Mouse (Mus musculus) limb, embryonic 12.5 days (tissue): ENCODE results near the gene Sel1l3. TPM values are rescaled to one million over a fixed set of nuclear protein-coding genes. Genes with fewer than 3 reads are reported as not detected.

ENCODE experiments used
- ATAC-seq: fragments of 200-750 bp; cut with Nextera tagmentation; 2 replicates; pipeline ENCODE4 v1.8.0; 2017; ENCODE audit warnings: low read depth, moderate TSS enrichment; ENCODE audit not compliant: insufficient number of reproducible peaks, insufficient read depth, low FRiP score, low TSS enrichment
- H3K27ac ChIP-seq: fragments of 300-500 bp; sonication (generic); 2 replicates; pipeline ENCODE4 v1.5.1; 2016; ENCODE audit warnings: mild to moderate bottlenecking, moderate library complexity
- H3K27me3 ChIP-seq: fragments of 300-500 bp; sonication (generic); 2 replicates; pipeline ENCODE4 v1.6.1; 2016; ENCODE audit warnings: mild to moderate bottlenecking, moderate library complexity
- H3K36me3 ChIP-seq: fragments of 300-500 bp; sonication (generic); 2 replicates; pipeline ENCODE4 v1.6.1; 2016; ENCODE audit warnings: mild to moderate bottlenecking, moderate library complexity
- H3K4me1 ChIP-seq: fragments of 300-500 bp; sonication (generic); replicated peaks from 2 replicates; pipeline ENCODE4 v1.6.1; 2016
- H3K4me2 ChIP-seq: fragments of 300-500 bp; sonication (generic); 2 replicates; pipeline ENCODE4 v1.6.1; 2016; ENCODE audit warnings: mild to moderate bottlenecking, moderate library complexity
- H3K4me3 ChIP-seq: fragments of 300-500 bp; sonication (generic); replicated peaks from 2 replicates; pipeline ENCODE4 v1.5.1; 2016; ENCODE audit warnings: mild to moderate bottlenecking
- H3K9ac ChIP-seq: fragments of 300-500 bp; sonication (generic); replicated peaks from 2 replicates; pipeline ENCODE4 v1.6.1; 2016; ENCODE audit warnings: mild to moderate bottlenecking, moderate library complexity
- H3K9me3 ChIP-seq: fragments of 300-500 bp; sonication (generic); 2 replicates; pipeline ENCODE4 v1.6.1; 2016; ENCODE audit warnings: mild to moderate bottlenecking, moderate library complexity
- whole genome bisulfite sequencing: fragments of 180-500 bp; shearing (Covaris S2); methylation state at CpG from one replicate; pipeline ENCODE4 v1.1.7; 2016; 5-methylcytosine and 5-hydroxymethylcytosine counted together
- polyA plus RNA-seq: library from polyadenylated mRNA; unstranded; fragments of >200 nt; fragmentation: Nextera tagmentation; extraction: Ambion mirVana; gene quantifications from 2 replicates; pipeline ENCODE4 v1.2.1, GENCODE M21; 2016

Sel1l3 gene
- polyA plus RNA-seq, 1 experiment from 2014 or later: 1.3 TPM

- Histone ChIP-seq H3K9ac (no peak overlapping the region), H3K4me3 (no peak overlapping the region), H3K27me3 (no peaks in the 10 kb centered on the region), H3K36me3 (no peaks in the 10 kb centered on the region), H3K9me3 (no peaks in the 10 kb centered on the region), H3K4me2 (no peak overlapping the region), H3K27ac (no peak overlapping the region), H3K4me1 (no peaks in the 10 kb centered on the region)
- WGBS: 54% methylated on average over 11 of the region's 11 CpGs
- no peak for ATAC-seq
Observed at GRCm38 (mm10) chr5:53139566-53139965, 74.2 kb downstream of the Sel1l3 start.

GRCm38 (mm10) chr5:53139140-53139539, 74.6 kb downstream of the Sel1l3 start:
- Histone ChIP-seq H3K4me2 (no peak overlapping the region), H3K36me3 (no peaks in the 10 kb centered on the region), H3K27me3 (no peaks in the 10 kb centered on the region), H3K9ac (no peak overlapping the region), H3K4me3 (no peak overlapping the region), H3K27ac (no peak overlapping the region), H3K9me3 (no peaks in the 10 kb centered on the region), H3K4me1 (no peaks in the 10 kb centered on the region)
- 36% methylated on average over 4 of the region's 4 CpGs for WGBS
- no peak for ATAC-seq

GRCm38 (mm10) chr5:53138025-53138424, 75.7 kb downstream of the Sel1l3 start:
- Histone ChIP-seq H3K27me3 (no peaks in the 10 kb centered on the region), H3K4me1 (no peaks in the 10 kb centered on the region), H3K36me3 (no peaks in the 10 kb centered on the region), H3K9ac (no peak overlapping the region), H3K27ac (no peak overlapping the region), H3K4me3 (no peak overlapping the region), H3K4me2 (no peak overlapping the region), H3K9me3 (no peaks in the 10 kb centered on the region)
- WGBS: 84% methylated on average over 8 of the region's 8 CpGs
- no peak for ATAC-seq

GRCm38 (mm10) chr5:53135984-53136383, 77.7 kb downstream of the Sel1l3 start:
- no peak overlapping the region for H3K4me2 ChIP-seq
- WGBS: 80% methylated on average over 8 of the region's 8 CpGs
- H3K9me3 ChIP-seq: no peaks in the 10 kb centered on the region
- H3K36me3 ChIP-seq: no peaks in the 10 kb centered on the region
- no peak overlapping the region for H3K4me3 ChIP-seq
- no peak overlapping the region for H3K27ac ChIP-seq
- no peaks in the 10 kb centered on the region for H3K4me1 ChIP-seq
- no peak for ATAC-seq
- H3K9ac ChIP-seq: no peak overlapping the region
- no peaks in the 10 kb centered on the region for H3K27me3 ChIP-seq

- no peak overlapping the region for H3K9ac ChIP-seq
Observed at GRCm38 (mm10) chr5:53134003-53134402, 79.7 kb downstream of the Sel1l3 start.

GRCm38 (mm10) chr5:53124701-53125100, 89.0 kb downstream of the Sel1l3 start:
- Histone ChIP-seq H3K9ac (no peak overlapping the region), H3K4me1 (no peaks in the 10 kb centered on the region), H3K27ac (no peak overlapping the region), H3K27me3 (no peaks in the 10 kb centered on the region), H3K4me3 (no peak overlapping the region), H3K36me3 (no peaks in the 10 kb centered on the region), H3K4me2 (no peak overlapping the region), H3K9me3 (no peaks in the 10 kb centered on the region)
- ATAC-seq: no peak
- WGBS: 47% methylated on average over 4 of the region's 4 CpGs

More at GRCm38 (mm10) chr5:53134003-53134402, 79.7 kb downstream of the Sel1l3 start:
- no peaks in the 10 kb centered on the region for H3K36me3 ChIP-seq
- no peaks in the 10 kb centered on the region for H3K4me1 ChIP-seq
- H3K27me3 ChIP-seq: no peaks in the 10 kb centered on the region
- WGBS: 100% methylated on average over 2 of the region's 2 CpGs
- ATAC-seq: no peak
- no peak overlapping the region for H3K4me2 ChIP-seq
- H3K9me3 ChIP-seq: no peaks in the 10 kb centered on the region
- no peak overlapping the region for H3K27ac ChIP-seq
- H3K4me3 ChIP-seq: no peak overlapping the region

- no peak; the same call in 1 of the 2 replicates for ATAC-seq
- Histone ChIP-seq H3K4me2 (no peak overlapping the region), H3K36me3 (no peaks in the 10 kb centered on the region), H3K4me3 (no peak overlapping the region), H3K27me3 (no peaks in the 10 kb centered on the region), H3K27ac (no peak overlapping the region), H3K9me3 (no peaks in the 10 kb centered on the region), H3K4me1 (no peaks in the 10 kb centered on the region), H3K9ac (no peak overlapping the region)
- 48% methylated on average over 10 of the region's 10 CpGs for WGBS
Observed at GRCm38 (mm10) chr5:53123525-53124286, 90.0 kb downstream of the Sel1l3 start.

- Histone ChIP-seq H3K27me3 (no peaks in the 10 kb centered on the region; the same call in 1 of the 2 replicates), H3K4me3 (no peak overlapping the region), H3K27ac (no peak overlapping the region), H3K9me3 (no peaks in the 10 kb centered on the region), H3K4me2 (no peak overlapping the region), H3K36me3 (no peaks in the 10 kb centered on the region), H3K4me1 (no peaks in the 10 kb centered on the region), H3K9ac (no peak overlapping the region)
- no peak for ATAC-seq
- 71% methylated on average over 3 of the region's 3 CpGs for WGBS
Observed at GRCm38 (mm10) chr5:53119689-53120088, 94.0 kb downstream of the Sel1l3 start.

GRCm38 (mm10) chr5:53118212-53118611, 95.5 kb downstream of the Sel1l3 start:
- Histone ChIP-seq H3K9ac (no peak overlapping the region), H3K4me1 (no peaks in the 10 kb centered on the region), H3K4me3 (no peak overlapping the region), H3K27me3 (no peaks in the 10 kb centered on the region; the same call in 1 of the 2 replicates), H3K36me3 (no peaks in the 10 kb centered on the region; the same call in 1 of the 2 replicates), H3K4me2 (no peak overlapping the region), H3K9me3 (peaks cover 6% of the 10 kb centered on the region), H3K27ac (no peak overlapping the region)
- ATAC-seq: no peak
- 92% methylated on average over 8 of the region's 8 CpGs for WGBS

- Histone ChIP-seq H3K27me3 (no peaks in the 10 kb centered on the region; the same call in 1 of the 2 replicates), H3K4me1 (peaks cover 3% of the 10 kb centered on the region; the same call in 1 of the 2 replicates), H3K9me3 (peaks cover 10% of the 10 kb centered on the region), H3K4me2 (no peak overlapping the region), H3K9ac (no peak overlapping the region), H3K36me3 (no peaks in the 10 kb centered on the region; the same call in 1 of the 2 replicates), H3K4me3 (no peak overlapping the region), H3K27ac (no peak overlapping the region)
- 70% methylated on average over 12 of the region's 12 CpGs for WGBS
- ATAC-seq: no peak
Observed at GRCm38 (mm10) chr5:53114616-53115267, 99.0 kb downstream of the Sel1l3 start.

GRCm38 (mm10) chr5:53112942-53113341, 100.8 kb downstream of the Sel1l3 start:
- Histone ChIP-seq H3K9ac (no peak overlapping the region), H3K4me3 (no peak overlapping the region), H3K4me1 (peaks cover 3% of the 10 kb centered on the region; the same call in 1 of the 2 replicates), H3K4me2 (no peak overlapping the region), H3K27me3 (no peaks in the 10 kb centered on the region; the same call in 1 of the 2 replicates), H3K9me3 (peaks cover 10% of the 10 kb centered on the region), H3K36me3 (no peaks in the 10 kb centered on the region; the same call in 1 of the 2 replicates), H3K27ac (no peak overlapping the region)
- WGBS: 72% methylated on average over 5 of the region's 5 CpGs
- ATAC-seq: no peak; the same call in 1 of the 2 replicates
